Mouse (Mus musculus): ENCODE results near the gene Gm21170. TPM values are rescaled to one million over a fixed set of nuclear protein-coding genes. Genes with fewer than 3 reads are reported as not detected.
"Not testable (repeated sequence)": the region's sequence is repeated elsewhere in the genome, so short reads cannot be mapped to it uniquely, and the experiment has no call there.

The Gm21170 gene
- not detected in 2 replicates for polyA plus RNA-seq (2011; ENCODE audit: insufficient read depth, insufficient read length, low replicate concordance, missing spikeins)

GRCm38 (mm10) chrY:47690998-47691397, at the start of gene Gm21170:
Gene Gm21170 (minus strand): TSS chrY:47691098.
- not testable (repeated sequence) for H3K4me3 ChIP-seq (replicated peaks; ENCODE audit: control insufficient read depth, low read depth, low read length); H3K4me1 ChIP-seq (ENCODE audit: control insufficient read depth, insufficient read depth, low read length); H3K27ac ChIP-seq (ENCODE audit: control insufficient read depth, insufficient read depth, low read depth, low read length, poor library complexity)
- no CpG with 5 or more reads among the region's 2 CpGs for WGBS

Other genes starting within 250 kb of the Gm21170 start
- not detected in 2 replicates for gene Gm21256, start 240.1 kb downstream of the Gm21170 start, polyA plus RNA-seq (2011; ENCODE audit: insufficient read depth, insufficient read length, low replicate concordance, missing spikeins)